Mouse (Mus musculus) spleen, adult 2 months (tissue): ENCODE data around the gene Dusp1. TPM values are rescaled to one million over a fixed set of nuclear protein-coding genes. Genes with fewer than 3 reads are reported as not detected.

Experiments used
- DNase-seq, 2 experiments: peaks; one replicate each; pipeline versions ENCODE4 v3.0.0 to v3.0.0-alpha.2; 2012 to 2021; ENCODE audit warnings: low spot score in 2 of 2, low read depth in 1 of 2
- H3K27ac ChIP-seq: fragments of 200-500 bp; 2 replicates; pipeline ENCODE4 v1.5.1; 2012; ENCODE audit warnings: low read length, inconsistent platforms; ENCODE audit not compliant: insufficient read depth
- H3K27me3 ChIP-seq: fragments of 200-500 bp; 2 replicates; pipeline ENCODE4 v1.6.1; 2012; ENCODE audit warnings: mild to moderate bottlenecking, moderate library complexity, low read length, inconsistent platforms; ENCODE audit not compliant: control insufficient read depth, insufficient read depth
- H3K36me3 ChIP-seq: fragments of 200-500 bp; 2 replicates; pipeline ENCODE4 v1.6.1; 2012; ENCODE audit warnings: mild to moderate bottlenecking, low read length, inconsistent platforms; ENCODE audit not compliant: control insufficient read depth, insufficient read depth
- H3K4me1 ChIP-seq: fragments of 200-500 bp; 2 replicates; pipeline ENCODE4 v1.6.1; 2011; ENCODE audit warnings: inconsistent platforms; ENCODE audit not compliant: control insufficient read depth, insufficient read depth, insufficient read length
- H3K4me3 ChIP-seq: fragments of 200-500 bp; 2 replicates; pipeline ENCODE4 v1.5.1; 2011; ENCODE audit warnings: mild to moderate bottlenecking, inconsistent platforms; ENCODE audit not compliant: insufficient read depth, insufficient read length; ENCODE audit errors: extremely low read depth
- CTCF ChIP-seq: fragments of 200-500 bp; IDR thresholded peaks from 2 replicates; pipeline ENCODE4 v1.5.1; 2011; ENCODE audit warnings: mild to moderate bottlenecking, inconsistent platforms; ENCODE audit not compliant: insufficient read depth, insufficient read length, insufficient replicate concordance; ENCODE audit errors: extremely low read depth
- POLR2A ChIP-seq: fragments of 200-500 bp; IDR thresholded peaks from 2 replicates; pipeline ENCODE4 v1.6.1; 2011; ENCODE audit warnings: low read depth, low read length, inconsistent platforms
- WGBS: fragments of 180-500 bp; shearing (Covaris S2); methylation state at CpG from one replicate; pipeline ENCODE4 v1.1.7; 2018; 5-methylcytosine and 5-hydroxymethylcytosine counted together
- polyA plus RNA-seq: library from polyadenylated mRNA; depleted of rRNA; stranded (reverse); fragments of >200 nt; gene quantifications from 2 replicates; pipeline ENCODE4 v1.2.3, GENCODE M21; 2012

The Dusp1 gene
- polyA plus RNA-seq, 1 experiment, result 44.3 TPM

DNA sequence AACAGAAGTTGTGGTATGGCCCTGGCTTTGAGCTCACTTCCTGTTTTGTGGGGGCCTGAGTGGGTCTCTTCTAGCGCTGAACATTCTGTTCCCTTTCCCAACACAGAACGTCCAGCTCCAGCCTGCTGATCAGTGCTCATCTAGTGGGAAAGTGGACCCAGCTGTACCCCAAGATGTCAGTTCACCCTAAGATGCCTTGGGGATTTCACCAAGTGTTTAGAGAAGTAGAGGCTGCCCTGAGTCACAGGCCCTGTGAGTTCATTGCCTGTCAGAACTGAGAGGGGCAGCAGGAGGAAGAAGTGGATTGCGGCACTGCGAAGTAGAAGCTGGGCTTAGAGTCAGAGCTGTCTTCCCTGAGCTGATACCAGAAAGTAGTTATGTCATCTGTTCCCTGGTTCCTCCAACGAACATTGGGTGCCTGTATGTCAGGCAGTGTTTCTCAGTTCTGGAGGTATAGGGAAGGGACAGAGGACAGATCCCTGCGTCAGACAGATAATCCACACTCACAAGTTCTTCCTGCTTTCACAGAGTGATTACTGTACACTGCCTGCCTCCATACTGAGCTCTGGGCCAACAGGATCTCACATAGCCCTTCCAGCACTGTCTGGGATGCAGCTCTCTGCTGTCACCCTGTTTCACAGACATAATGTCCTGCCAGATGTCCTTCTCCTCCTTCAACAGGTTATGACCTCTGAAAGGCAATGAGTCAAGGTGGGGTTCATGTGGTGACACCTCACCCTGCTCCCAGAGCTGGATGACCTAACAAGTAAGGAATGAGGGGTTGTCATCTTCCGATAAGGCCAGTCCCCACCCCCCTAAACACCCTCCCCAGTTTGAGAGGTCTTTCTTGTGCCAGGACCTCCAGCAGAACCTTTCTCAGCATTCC is 26.4 kb downstream of the Dusp1 start:
- H3K36me3 ChIP-seq, result no peaks in the 10 kb centered on the region
- no peak overlapping the region for H3K4me3 ChIP-seq
- peak overlapping the region; percentile 62 for H3K27ac ChIP-seq
- no peaks in the 10 kb centered on the region for H3K27me3 ChIP-seq
- no peak for DNase-seq
- 38% methylated on average over 7 of the region's 7 CpGs for WGBS
- TF ChIP-seq CTCF (no peak), POLR2A (no peak)
- H3K4me1 ChIP-seq, result peaks cover 24% of the 10 kb centered on the region; the same call in 1 of the 2 replicates

DNA sequence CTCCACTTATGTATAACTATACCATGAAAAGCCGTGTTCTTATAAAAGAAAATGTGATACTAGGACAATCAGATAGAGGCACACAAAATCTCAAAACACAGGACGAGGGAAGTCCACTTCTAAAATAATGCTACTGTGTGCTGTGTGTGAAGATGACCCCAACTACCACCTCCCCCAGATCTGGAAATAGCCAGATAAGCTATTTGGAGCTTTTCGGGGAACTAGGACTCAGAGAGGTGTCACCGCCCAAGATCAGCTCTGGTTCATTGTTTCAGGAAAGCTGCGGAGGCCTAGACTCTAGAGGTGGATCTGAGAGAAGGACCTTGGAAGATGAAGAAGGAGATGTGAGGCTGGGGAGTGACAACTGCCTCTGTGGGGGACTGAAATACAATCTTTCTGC is 27.2 kb downstream of the Dusp1 start:
- H3K27me3 ChIP-seq, result no peaks in the 10 kb centered on the region
- WGBS, result 83% methylated on average over 5 of the region's 5 CpGs
- H3K27ac ChIP-seq, result peak overlapping the region; percentile 62
- H3K4me1 ChIP-seq, result peaks cover 26% of the 10 kb centered on the region; the same call in 1 of the 2 replicates
- DNase-seq, result no peak
- H3K36me3 ChIP-seq, result no peaks in the 10 kb centered on the region
- H3K4me3 ChIP-seq, result no peak overlapping the region
- no peak for TF ChIP-seq CTCF
- TF ChIP-seq POLR2A, result no peak

DNA sequence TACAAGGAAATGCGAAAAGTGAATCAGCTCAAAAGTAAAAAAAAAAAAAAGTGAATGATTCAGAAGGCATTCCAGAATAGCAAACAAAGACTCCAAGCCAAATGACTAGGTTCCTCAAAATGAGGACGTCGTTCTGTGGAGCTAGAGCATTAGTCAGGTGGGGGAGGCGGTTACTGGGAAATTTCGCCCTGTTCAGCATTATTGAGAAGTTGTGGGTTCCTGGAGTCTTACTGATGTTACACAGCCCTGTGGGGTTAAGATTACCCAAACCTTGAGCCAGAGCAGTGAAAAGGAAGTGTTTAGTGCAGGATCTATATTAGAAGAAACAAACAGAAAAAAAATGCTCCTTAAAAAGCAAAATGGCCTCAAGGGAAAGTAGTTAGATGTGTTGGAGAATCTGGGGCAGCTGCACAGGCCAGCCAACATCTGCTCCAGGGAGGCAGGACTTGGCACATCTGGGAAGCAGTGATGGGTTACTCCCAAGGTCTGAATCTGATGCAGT is 28.0 kb downstream of the Dusp1 start:
- H3K27me3 ChIP-seq, result no peaks in the 10 kb centered on the region
- H3K36me3 ChIP-seq, result no peaks in the 10 kb centered on the region
- WGBS, result 47% methylated on average over 5 of the region's 5 CpGs
- DNase-seq, result no peak
- no peak overlapping the region for H3K4me3 ChIP-seq
- no peak for TF ChIP-seq CTCF
- TF ChIP-seq POLR2A, result no peak
- peak overlapping the region; percentile 63 for H3K27ac ChIP-seq
- peaks cover 26% of the 10 kb centered on the region; the same call in 1 of the 2 replicates for H3K4me1 ChIP-seq

DNA sequence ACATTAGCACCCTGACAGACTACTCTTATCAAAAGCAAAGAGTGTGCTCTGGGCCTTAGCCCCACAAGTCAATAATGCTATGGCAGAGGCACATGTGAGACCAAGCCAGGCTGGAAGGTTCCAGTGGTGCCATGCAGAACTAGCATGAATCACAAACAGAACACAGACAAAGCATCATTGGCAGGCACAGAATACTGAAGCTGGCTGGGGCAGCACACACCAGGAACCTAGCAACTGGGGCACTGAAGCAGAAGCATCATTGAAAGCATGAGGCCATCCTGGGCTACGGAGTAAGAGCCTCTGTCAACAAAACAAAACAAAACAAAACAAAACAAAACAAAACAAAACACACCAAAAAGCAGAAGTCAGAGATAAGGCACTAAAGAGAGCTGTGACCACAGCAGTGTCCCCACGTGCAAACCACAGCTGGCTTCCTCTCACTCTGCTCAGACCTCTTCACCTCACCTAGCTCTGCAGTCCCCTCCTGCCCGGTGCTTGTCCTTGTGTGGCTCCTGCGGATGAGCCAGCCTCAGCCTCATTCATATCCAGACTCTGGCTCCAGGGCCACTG is 29.4 kb downstream of the Dusp1 start:
- Histone ChIP-seq H3K27me3 (no peaks in the 10 kb centered on the region), H3K4me3 (no peak overlapping the region), H3K27ac (peak overlapping the region; percentile 82), H3K4me1 (peaks cover 26% of the 10 kb centered on the region; the same call in 1 of the 2 replicates), H3K36me3 (no peaks in the 10 kb centered on the region)
- TF ChIP-seq CTCF, result no peak
- no peak for TF ChIP-seq POLR2A
- WGBS, result 16% methylated on average over 4 of the region's 4 CpGs
- peak; percentile 34 to 54 for DNase-seq

DNA sequence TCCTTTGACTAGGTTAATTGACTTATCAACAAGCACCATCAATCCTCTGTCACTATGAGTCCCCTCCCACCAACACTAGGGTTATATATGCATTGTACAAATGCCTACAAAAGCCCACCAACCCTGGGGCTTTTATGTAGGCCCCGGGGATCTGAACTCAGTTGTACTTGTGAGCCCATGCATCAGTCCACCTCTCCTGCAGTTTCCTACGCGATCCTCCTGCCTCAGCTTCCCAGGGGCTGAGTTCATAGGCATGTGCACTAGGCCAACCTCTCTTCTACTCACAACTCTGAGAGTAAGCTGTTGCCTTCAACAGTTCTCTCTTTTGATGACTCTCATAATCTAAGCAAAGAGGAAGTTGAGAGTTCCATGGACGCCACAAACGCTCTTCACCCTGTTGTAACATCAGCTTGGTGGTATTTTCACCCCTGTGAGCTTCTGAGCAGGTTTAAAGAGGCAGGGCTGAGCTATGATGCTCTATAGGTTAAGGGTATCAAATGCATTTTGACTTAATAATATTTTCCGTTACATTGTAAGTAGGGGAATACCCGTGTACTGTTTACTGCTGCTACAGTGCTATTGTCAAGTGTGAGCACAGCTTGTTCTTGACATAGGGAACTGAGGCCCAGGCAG is 30.4 kb downstream of the Dusp1 start:
- H3K27me3 ChIP-seq, result no peaks in the 10 kb centered on the region
- WGBS, result 52% methylated on average over 7 of the region's 7 CpGs
- peak in 1 of 2 experiments; percentile 61 for DNase-seq
- peaks cover 26% of the 10 kb centered on the region; the same call in 1 of the 2 replicates for H3K4me1 ChIP-seq
- no peaks in the 10 kb centered on the region for H3K36me3 ChIP-seq
- no peak overlapping the region for H3K4me3 ChIP-seq
- no peak for TF ChIP-seq POLR2A
- TF ChIP-seq CTCF, result no peak
- peak overlapping the region; percentile 82 for H3K27ac ChIP-seq

DNA sequence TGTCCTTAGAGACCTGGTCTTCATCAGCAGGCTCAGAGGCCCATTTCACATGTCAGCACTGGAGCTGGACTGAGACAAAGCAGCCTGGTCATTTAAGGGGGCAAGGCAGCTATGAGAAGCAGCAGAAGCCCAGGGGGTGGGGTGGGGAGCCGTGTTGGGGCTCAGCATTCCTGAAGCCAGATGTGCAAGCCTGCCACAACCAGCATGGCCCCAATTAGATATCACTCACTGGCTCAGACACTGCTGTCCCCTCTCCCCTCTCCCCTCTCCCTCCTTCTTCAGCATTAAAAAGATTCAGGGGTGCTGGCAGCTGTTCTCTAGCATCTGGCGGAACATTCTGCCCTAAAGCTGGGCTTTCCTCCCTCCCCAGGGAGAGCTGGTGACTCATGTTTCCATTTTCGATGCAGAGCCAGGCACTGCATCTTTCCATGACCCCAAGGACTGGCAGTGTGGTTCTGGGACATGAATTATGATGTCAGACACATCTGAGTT is 31.3 kb downstream of the Dusp1 start:
- 62% methylated on average over 3 of the region's 3 CpGs for WGBS
- peaks cover 26% of the 10 kb centered on the region; the same call in 1 of the 2 replicates for H3K4me1 ChIP-seq
- no peak overlapping the region for H3K27ac ChIP-seq
- no peak for DNase-seq
- TF ChIP-seq CTCF, result no peak
- no peaks in the 10 kb centered on the region for H3K27me3 ChIP-seq
- H3K36me3 ChIP-seq, result no peaks in the 10 kb centered on the region
- H3K4me3 ChIP-seq, result no peak overlapping the region
